Mouse (Mus musculus) forebrain, embryonic 13.5 days (tissue): ENCODE measurements around the gene Akap8. TPM values are rescaled to one million over a fixed set of nuclear protein-coding genes. Genes with fewer than 3 reads are reported as not detected.

Source experiments
- polyA plus RNA-seq: library from polyadenylated mRNA; unstranded; fragments of >200 nt; fragmentation: Nextera tagmentation; extraction: Ambion mirVana; gene quantifications from 2 replicates; pipeline ENCODE4 v1.2.1, GENCODE M21; 2015

Akap8 gene
- polyA plus RNA-seq, 1 experiment from 2014 or later = 112 TPM

Other genes with a start within 250 kb of the Akap8 start
- gene Notch3, start 154.4 kb downstream of the Akap8 start, polyA plus RNA-seq = 7.7 and 9.7 TPM in 2 replicates
- 0.08 and 0.10 TPM in 2 replicates for gene Ephx3, start 131.7 kb downstream of the Akap8 start, polyA plus RNA-seq
- 84.5 and 87.1 TPM in 2 replicates for gene Brd4, start 36.5 kb downstream of the Akap8 start, polyA plus RNA-seq
- gene Akap8l, start 29.4 kb upstream of the Akap8 start, polyA plus RNA-seq = 113 and 119 TPM in 2 replicates
- gene Wiz, start 68.2 kb upstream of the Akap8 start, polyA plus RNA-seq = 26.6 and 27.7 TPM in 2 replicates
- gene Rasal3, start 82.3 kb upstream of the Akap8 start, polyA plus RNA-seq = 0.26 and 0.32 TPM in 2 replicates
- gene Pglyrp2, start 102.9 kb upstream of the Akap8 start, polyA plus RNA-seq = not detected in 2 replicates
- gene Cyp4f39, start 131.5 kb upstream of the Akap8 start, polyA plus RNA-seq = 0.17 and 0.35 TPM in 2 replicates
- gene Cyp4f17, start 184.8 kb upstream of the Akap8 start, polyA plus RNA-seq = 7.0 and 7.8 TPM in 2 replicates
- 21.1 and 21.4 TPM in 2 replicates for gene Cyp4f16, start 215.3 kb upstream of the Akap8 start, polyA plus RNA-seq